Mouse (Mus musculus) small intestine, adult 2 months (tissue): Measurements from ENCODE around the gene Prkci. TPM values are rescaled to one million over a fixed set of nuclear protein-coding genes. Genes with fewer than 3 reads are reported as not detected.

Experiments used
- H3K27ac ChIP-seq: fragments of 200-500 bp; 2 replicates; pipeline ENCODE4 v1.5.1; 2012; ENCODE audit warnings: low read depth, low read length, control low read depth, inconsistent platforms; ENCODE audit not compliant: insufficient read depth
- H3K27me3 ChIP-seq: fragments of 200-500 bp; 2 replicates; pipeline ENCODE4 v1.6.1; 2012; ENCODE audit warnings: mild to moderate bottlenecking, moderate library complexity, low read length, inconsistent platforms; ENCODE audit not compliant: control insufficient read depth, insufficient read depth
- H3K36me3 ChIP-seq: fragments of 200-500 bp; 2 replicates; pipeline ENCODE4 v1.6.1; 2012; ENCODE audit warnings: mild to moderate bottlenecking, low read length, control low read depth, inconsistent platforms; ENCODE audit not compliant: control insufficient read depth, insufficient read depth
- H3K4me1 ChIP-seq: fragments of 200-500 bp; 2 replicates; pipeline ENCODE4 v1.6.1; 2012; ENCODE audit warnings: low read length, inconsistent platforms, mixed read lengths; ENCODE audit not compliant: control insufficient read depth, insufficient read depth, insufficient read length
- H3K4me3 ChIP-seq: fragments of 200-500 bp; 2 replicates; pipeline ENCODE4 v1.5.1; 2012; ENCODE audit warnings: low read depth, mild to moderate bottlenecking, control low read depth, inconsistent platforms, low read length, moderate library complexity
- CTCF ChIP-seq: fragments of 200-500 bp; IDR thresholded peaks from 2 replicates; pipeline ENCODE4 v1.5.1; 2012; ENCODE audit warnings: low read depth, mild to moderate bottlenecking, control low read depth, inconsistent platforms, low read length, moderate library complexity, mixed read lengths; ENCODE audit not compliant: insufficient replicate concordance, insufficient read length; ENCODE audit errors: extremely low read depth
- POLR2A ChIP-seq: fragments of 200-500 bp; IDR thresholded peaks from 2 replicates; pipeline ENCODE4 v1.6.1; 2012; ENCODE audit warnings: low read depth, mild to moderate bottlenecking, control low read depth, inconsistent platforms, low read length, moderate library complexity
- WGBS: fragments of 180-500 bp; shearing (Covaris S2); methylation state at CpG from one replicate; pipeline ENCODE4 v1.1.7; 2018; 5-methylcytosine and 5-hydroxymethylcytosine counted together
- polyA plus RNA-seq: library from polyadenylated mRNA; depleted of rRNA; stranded (reverse); fragments of >200 nt; gene quantifications from 2 replicates; pipeline ENCODE4 v1.2.3, GENCODE M21; 2012

The Prkci gene
- polyA plus RNA-seq, 1 experiment = 7.0 TPM

DNA sequence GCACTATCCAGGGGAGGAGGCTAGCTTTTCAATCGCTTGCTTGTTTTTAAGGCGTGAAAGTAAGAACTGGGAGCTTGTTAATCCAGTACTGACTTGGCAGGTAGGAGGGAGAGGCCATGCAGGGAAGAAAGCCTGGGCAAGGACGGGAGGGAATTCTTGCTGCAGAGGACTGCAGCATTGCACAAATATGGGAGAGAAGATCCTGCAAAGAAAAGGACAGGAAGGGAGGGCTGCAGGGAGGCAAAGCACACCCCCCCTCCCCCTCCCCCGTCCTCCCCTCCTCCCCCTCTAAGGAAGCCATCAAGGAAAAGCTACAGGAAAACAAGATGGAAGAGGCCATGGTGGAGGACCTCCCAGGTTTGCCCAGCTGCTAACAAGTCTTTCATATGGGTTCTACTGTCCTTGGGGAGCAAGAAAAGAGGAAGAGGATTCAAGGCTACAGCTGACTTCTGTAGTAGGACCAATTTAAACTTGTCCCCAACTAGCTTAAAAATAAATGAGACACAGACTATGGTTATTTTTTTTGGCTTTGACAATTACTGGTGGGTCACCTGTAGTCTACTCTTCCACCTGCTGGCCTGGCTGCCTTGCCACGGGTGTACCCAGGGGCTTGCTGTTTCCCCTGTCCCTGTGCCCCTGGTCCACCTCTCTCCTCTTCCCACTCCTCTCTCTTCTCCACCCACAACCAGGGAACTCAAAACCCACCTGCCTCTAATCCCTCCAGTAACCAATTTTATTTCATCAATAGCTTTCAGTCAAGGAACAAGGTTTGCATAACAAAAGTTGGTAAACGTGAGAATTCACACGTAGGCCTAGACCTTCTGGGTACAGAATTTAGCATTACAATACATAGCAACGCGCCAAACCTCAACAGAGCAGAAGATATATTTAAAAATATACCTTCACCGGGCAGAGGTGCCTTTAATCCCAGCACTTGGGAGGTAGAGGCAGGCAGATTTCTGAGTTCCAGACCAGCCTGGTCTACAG lies 93.5 kb downstream of the Prkci start:
- no peak overlapping the region; the same call in 1 of the 2 replicates for H3K27ac ChIP-seq
- 71% methylated on average over 10 of the region's 10 CpGs for WGBS

DNA sequence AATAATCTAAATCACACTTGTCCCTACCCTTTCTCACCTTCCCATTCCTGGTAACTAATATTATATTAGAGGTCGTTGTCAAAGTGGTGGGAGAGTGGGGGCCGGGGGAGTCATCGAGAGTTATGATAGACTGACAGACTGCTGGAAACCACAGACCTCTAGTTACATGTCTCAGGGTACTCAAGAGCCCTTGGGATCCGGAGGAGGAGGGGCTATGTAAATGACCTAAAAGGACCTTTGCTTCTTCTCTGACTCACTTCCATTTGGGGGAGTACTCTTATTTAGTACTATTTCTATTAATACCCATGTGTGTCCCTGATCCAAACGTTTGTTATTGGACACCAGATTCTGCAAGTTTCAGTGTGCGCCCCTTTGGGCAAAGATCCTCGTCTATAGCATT lies 94.4 kb downstream of the Prkci start:
- H3K27me3 ChIP-seq = no peaks in the 10 kb centered on the region
- no peak for TF ChIP-seq CTCF
- no peak for TF ChIP-seq POLR2A
- H3K36me3 ChIP-seq = no peaks in the 10 kb centered on the region
- H3K4me1 ChIP-seq = peaks cover 4% of the 10 kb centered on the region
- 40% methylated on average over 7 of the region's 7 CpGs for WGBS
- H3K27ac ChIP-seq = no peak overlapping the region
- H3K4me3 ChIP-seq = no peak overlapping the region

More for the DNA sequence above, 93.5 kb downstream of the Prkci start:
- Histone ChIP-seq H3K4me3 (no peak overlapping the region), H3K27me3 (no peaks in the 10 kb centered on the region), H3K36me3 (no peaks in the 10 kb centered on the region), H3K4me1 (peaks cover 4% of the 10 kb centered on the region)
- no peak for TF ChIP-seq CTCF
- TF ChIP-seq POLR2A = no peak

DNA sequence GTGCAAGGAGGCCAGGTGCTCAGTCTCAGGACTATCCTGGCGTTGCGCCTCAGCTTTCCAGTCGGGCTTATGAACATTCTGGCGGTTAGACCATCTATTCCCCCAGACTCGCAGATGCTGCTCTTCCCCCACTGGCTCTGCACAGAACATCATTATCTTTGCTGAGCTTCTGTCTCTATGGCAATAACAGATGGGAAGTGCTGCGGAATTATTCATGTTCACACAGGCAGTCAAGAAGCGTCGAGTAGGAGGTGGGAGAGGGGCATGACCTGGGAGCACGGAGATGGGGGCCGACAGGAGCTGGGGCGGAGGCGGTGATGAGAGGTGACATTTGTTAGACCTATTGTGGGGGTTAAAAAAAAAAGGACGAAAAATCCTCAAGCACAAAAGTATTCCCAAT lies 97.6 kb downstream of the Prkci start:
- H3K27ac ChIP-seq = peak overlapping the region; percentile 99
- H3K4me3 ChIP-seq = peak overlapping the region; percentile 69
- no peaks in the 10 kb centered on the region for H3K27me3 ChIP-seq
- H3K4me1 ChIP-seq = peaks cover 12% of the 10 kb centered on the region
- 9% methylated on average over 13 of the region's 13 CpGs for WGBS
- peaks cover 8% of the 10 kb centered on the region; the same call in 1 of the 2 replicates for H3K36me3 ChIP-seq
- no peak for TF ChIP-seq POLR2A
- TF ChIP-seq CTCF = no peak

DNA sequence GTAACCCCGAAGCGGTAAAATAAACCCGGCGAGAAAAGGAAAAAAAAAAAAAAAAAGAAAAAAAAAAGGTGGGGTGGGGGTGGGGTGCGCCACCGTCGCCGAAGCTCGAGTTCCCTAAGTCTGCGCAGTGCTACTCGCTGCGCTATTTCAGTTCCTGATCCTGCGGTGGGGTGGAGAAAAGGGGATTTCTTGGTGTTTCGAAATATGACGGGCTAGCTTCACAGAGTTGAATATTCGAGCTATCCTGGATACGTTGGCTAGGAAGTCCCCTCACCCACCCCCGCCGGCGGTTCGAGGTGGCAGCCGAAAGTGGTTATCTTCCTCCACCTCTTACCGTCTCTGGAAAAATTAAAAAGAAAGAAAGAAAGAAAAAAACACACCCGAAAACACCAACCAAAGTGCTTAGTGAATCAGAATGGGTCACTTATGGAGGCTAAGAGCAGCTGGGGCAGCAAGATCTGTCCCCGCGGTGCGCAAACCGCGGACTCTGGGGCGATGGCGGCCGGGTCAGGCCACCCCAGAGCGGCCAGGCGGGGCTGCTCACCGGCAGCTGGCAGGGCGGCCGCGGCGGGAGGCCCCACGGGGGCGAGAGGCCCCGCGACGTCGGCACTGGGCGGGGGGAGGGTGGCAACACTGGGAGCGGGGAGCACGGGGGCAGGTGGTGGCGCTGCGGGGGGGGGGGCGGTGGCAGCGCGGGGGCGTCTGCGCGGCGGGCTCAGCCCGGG lies 98.2 kb downstream of the Prkci start:
- under 1% methylated on average over 52 of the region's 58 CpGs for WGBS
- H3K27me3 ChIP-seq = no peaks in the 10 kb centered on the region
- H3K4me3 ChIP-seq = peak overlapping the region; percentile 69
- TF ChIP-seq POLR2A = no peak; the same call in none of the 2 replicates
- no peak for TF ChIP-seq CTCF
- peak overlapping the region; percentile 99 for H3K27ac ChIP-seq
- peaks cover 9% of the 10 kb centered on the region; the same call in 1 of the 2 replicates for H3K36me3 ChIP-seq
- peaks cover 14% of the 10 kb centered on the region for H3K4me1 ChIP-seq

DNA sequence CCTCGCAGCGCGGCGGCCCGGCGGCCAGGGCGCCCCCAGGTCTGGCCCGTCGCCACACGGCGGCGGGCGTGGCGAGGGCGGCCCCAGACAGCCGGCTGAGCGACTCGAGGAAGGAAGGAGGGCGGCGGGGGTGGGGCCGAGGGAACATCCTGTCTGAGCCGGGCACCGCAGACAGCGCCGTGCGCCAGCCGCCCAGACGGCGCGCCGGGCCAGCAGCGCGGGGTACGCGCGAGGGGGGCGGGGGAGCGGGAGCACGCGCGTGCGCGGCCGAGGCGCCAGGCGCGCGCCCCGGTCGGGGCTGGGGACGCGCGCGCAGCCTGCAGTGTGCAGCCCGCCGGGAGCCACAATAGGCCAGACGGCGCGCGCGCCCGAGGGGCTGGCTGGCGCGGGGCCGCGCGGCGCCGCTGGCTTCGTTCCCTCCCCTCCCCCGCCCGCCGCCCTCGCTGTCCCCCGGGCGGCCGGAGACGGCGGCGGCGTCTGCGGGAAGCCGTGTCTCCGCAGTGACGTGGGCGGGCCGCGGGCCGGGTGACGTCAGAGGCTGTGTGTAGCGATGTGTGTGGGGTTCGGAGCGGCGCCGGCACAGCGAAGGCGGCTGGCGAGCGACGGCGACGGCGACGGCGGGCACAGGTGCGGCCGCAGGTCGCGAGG lies 99.1 kb downstream of the Prkci start, which contains the start of gene Skil:
TSS of gene Skil (plus strand) at position 528 of the 648 bp plus-strand sequence.
- Histone ChIP-seq H3K4me1 (peaks cover 14% of the 10 kb centered on the region), H3K27ac (peak within 1 kb of the TSS; percentile 99), H3K36me3 (peaks cover 9% of the 10 kb centered on the region; the same call in 1 of the 2 replicates), H3K27me3 (no peaks in the 10 kb centered on the region), H3K4me3 (peak within 1 kb of the TSS; percentile 88)
- TF ChIP-seq POLR2A (peak; percentile 74), CTCF (no peak)
- WGBS = under 1% methylated on average over 80 of the region's 109 CpGs

DNA sequence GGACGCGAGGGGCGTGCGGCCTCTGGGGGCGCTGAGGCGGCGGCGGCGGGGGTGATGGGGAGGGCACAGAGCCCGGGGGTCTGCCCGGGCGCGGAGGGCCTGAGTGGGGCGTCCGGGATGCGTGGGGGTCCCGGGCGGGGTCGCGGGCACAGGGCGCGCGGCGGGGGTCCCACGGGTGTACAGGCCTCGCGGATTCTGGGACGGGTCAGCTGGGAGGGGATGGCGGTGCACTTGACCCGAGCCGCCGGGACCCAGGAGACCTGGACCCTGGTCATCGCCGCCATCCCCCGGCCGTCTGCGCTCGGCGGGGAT lies 99.6 kb downstream of the Prkci start:
- H3K4me1 ChIP-seq = peaks cover 14% of the 10 kb centered on the region
- H3K27ac ChIP-seq = peak overlapping the region; percentile 80
- peaks cover 9% of the 10 kb centered on the region for H3K36me3 ChIP-seq
- TF ChIP-seq POLR2A = no peak
- H3K27me3 ChIP-seq = no peaks in the 10 kb centered on the region
- peak overlapping the region; percentile 88 for H3K4me3 ChIP-seq
- under 1% methylated on average over 39 of the region's 39 CpGs for WGBS

DNA sequence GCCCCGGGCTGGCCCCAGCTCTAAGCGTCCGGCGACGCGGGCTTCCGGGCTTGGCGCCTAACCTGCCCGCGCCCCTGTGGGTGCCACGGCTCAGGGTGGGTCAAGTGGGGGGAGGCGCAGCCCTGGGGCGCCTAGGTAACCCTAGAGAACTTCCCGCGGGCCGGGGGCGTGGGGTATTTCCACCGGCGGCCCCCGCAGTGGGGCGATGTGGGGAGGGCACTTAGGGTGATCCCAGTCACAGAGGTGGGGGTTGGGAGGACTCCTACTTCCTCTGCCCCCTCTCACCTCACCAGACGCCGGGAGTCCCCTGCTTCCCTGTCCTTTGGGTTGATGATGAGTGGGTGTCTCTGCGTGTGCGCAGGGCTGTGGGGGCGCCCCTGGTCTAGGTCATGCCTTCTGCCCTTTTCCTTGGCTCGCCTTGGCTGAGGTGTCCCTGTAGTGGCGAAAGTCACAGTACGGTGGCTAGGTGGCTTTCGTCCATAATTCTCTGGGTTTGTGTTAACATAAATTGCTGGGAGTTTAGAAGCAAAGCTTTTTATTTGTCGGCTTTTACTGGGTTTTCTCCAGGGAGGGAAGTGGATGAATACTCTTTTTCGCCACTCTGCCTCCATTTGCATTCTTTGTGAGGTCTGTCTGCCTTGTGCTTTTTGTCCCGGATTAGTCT lies 100.1 kb downstream of the Prkci start:
- Histone ChIP-seq H3K27me3 (no peaks in the 10 kb centered on the region), H3K36me3 (peaks cover 9% of the 10 kb centered on the region), H3K4me1 (peaks cover 14% of the 10 kb centered on the region), H3K27ac (peak overlapping the region; percentile 80), H3K4me3 (peak overlapping the region; percentile 88)
- TF ChIP-seq POLR2A (no peak), CTCF (no peak)
- under 1% methylated on average over 32 of the region's 33 CpGs for WGBS
